Mouse (Mus musculus) layer of hippocampus, adult 11-12 months (tissue): ENCODE measurements around the gene Ppp1r35.

Experiments used
- DNase-seq: peaks from one replicate; pipeline ENCODE4 v3.0.0; 2022; ENCODE audit warnings: low spot score

The Ppp1r35 gene

DNA sequence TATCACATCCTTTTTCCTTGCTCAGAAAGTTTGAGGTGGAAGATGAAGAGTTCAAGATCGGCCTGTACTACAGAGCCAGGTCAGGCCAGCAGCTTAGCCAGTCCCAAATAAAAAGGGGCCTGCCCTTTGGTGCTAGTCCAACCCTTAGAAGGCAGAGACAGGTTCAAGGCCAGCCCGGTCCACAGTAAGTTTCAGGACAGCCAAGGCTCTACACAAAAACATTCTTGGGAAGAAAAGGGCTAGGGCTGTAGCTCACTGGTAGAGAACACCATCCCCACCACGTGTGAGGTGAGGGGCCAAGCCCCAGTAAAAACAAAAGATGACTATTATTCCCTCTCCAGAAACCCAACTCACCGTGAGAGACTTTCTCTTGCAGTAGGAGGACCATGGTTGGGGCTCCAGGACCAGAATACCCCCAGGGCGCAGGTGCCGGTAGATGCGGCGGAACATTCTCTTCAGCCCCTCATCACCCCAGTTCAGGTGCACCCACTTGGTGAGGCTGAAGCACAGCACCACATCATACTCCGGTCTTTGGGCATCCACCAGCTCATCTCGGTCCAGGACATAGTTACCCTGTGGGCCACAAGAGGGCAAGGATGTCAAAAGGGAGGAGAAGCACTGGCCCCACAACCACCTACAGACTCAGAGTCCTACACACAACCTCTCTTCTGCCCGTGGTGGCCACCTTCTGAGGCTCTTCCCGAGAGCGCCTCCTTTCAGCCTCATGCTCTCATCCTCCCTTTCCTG, 4.3 kb downstream of the Ppp1r35 start:
- DNase-seq = no peak

DNA sequence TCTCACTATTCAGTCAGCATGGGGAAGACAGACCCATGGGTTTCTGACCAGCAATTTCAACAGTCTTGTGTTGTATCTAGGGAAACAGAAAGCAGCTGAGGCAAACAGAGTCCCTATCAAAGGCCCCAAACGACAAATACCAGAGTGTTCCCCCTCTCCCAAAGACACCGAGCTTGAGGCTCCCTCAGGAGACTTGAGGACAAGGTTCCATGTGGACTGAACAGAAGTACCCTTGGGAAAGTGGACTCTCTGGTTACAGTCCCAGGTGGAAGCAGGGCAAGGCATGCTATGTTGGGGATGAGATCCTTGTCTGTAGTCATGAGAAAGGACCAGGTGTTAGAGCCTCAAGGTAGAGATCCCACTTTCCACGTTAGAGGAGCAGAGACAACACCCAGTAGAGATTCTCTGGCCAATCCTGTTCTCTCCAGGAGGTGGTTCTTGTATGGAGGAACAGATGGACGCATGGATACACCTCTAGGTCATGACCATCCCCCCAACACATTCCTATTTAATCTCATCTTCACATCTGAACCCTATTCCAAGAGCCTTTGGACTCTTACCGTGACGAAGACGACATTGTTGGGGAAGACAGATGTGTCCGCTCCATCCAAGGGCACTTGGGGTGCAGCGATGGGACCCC, 5.4 kb downstream of the Ppp1r35 start:
- no peak for DNase-seq

DNA sequence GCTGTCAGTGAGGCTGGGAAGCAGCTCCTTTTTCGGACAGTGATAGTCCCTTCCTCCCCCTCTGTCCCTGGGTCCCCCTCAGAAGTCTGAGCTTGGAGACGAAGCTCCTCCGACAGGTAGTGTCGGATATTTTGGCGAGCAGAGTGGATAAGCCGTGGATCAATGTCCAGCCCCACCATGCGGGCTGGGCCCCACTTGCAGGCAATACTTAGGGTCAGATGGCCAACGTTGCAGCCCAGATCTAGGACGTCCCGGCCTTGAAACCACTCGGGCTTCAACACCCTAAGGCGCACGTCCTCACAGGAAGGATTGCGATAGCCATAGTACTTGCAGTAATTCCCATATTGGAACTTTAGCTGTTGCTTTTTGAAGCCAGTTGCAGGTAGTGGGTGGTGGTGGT, 5.9 kb downstream of the Ppp1r35 start:
- DNase-seq = no peak

DNA sequence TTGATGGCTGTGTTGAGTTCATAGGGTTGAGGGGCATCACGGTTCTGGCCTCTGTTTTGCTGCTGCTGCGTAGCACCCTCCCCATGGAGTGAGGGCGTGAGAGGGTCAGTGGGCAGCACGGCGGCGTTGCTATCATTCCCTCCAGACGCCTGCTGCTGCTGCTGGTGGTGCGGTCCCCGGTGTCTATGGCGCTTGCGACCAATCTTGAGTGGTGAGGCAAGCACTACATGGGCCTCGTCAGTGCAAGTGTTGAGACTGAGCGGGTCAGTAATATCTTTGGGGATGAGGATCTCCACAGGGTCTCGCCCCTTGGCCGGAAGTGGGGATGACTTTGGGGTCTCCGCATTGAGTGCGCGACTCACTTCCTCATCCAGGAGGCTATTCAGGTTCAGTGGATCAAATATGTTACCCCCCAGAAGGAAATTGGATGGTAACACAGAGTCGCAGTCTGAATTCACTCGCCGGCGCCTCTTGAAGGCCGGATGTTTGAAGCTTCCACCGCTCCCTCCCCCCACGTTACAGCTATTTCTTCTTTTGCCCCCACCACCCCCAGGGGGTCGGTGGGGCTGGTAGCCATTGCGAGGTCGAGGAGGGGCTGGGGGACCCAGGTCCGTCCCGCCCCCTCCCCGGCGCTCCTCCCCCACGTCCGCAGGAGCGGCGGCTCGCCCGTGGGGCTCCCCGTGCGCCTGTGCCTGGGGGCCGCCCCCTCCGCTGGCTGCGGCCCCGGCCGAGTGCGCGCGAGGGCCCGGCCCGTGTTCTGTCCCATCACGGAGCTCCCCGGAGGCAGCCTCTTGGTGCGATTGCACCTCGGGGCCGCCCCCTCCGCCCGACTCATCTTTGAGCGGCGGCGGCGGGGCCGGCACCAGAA, 6.7 kb downstream of the Ppp1r35 start:
- peak; percentile 49 for DNase-seq

DNA sequence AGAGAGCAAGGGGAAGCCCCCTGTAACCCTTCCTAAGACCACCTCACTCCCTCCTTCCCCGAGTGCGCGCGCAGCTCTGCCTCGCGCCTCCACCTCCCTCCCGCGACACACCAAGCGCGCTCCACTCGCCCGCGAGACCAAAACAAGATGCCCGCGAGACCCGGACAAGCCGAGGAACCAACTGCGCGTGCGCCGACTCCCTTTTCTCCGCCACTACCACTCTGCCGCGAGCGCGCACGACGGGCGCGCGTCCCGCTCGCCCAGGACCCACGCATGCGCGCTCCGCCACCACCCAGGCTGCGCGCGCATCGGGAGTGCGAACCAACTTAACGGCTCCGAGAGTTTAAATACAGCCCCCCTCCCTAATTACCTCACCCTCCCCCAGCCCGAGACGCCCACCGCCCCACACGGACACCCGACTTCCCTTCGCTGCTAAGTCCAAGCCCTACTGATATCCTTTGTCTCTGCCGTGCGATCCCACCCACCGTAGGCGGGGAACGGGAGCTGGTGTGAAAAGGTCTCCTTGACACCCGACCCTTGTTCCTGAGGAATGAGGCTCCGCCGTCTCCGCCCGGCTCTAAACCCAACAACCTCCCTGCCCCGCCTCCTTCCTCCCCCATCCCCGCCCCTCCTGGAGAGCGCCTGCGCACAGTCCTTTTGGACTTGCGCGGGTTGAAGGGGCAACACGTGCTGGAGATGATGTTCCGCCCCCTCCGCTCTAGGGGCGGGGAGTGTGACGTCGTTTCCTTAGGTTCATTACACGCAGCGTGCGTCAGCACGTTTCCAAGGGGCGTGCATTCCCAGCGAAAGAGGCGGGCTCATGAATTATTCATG, 7.7 kb downstream of the Ppp1r35 start:
- DNase-seq = peak; percentile 100

DNA sequence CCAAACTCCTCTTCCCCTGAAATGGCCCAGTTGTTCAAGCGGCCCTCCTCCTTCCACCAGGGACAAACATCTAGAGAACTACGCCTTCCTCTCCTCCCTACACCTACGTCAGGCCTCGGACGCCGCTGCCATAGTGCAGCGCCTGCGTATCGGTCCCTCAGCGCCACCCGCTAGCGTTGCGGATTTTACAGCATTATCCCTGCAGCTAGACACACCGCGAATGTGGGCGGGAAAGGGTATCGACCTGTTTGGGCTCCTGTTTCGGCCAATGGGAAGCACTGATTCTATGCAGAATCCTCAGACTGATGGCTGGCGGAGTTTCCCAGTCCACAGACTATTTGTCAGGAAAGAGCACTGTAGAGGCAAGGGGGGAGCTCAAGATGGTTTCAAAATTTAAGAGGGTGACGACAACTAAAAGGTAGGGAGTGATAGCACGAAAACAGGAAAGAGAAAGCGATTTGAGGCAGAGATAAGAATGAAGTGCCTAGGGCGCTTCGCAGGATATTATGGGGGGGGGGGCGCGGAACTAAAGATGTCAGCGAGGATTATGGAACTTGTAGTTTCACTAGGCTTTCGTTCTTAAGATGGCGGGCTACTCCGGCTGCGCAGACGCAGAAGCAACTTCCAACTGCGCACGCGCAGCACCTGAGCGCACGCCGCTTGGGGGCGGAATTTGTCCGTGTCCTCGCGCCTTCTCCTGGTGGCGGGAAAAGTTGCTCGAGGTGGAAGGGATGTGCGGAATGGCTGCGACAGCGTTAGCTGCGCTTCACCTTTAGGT, 8.7 kb downstream of the Ppp1r35 start, which contains the start of the genes Mepce and Zcwpw1:
Gene Mepce, minus strand, starts transcription at position 505 of the 778 bp plus-strand sequence.
Gene Zcwpw1, plus strand, starts transcription at position 648 of the 778 bp plus-strand sequence.
- peak; percentile 95 for DNase-seq

DNA sequence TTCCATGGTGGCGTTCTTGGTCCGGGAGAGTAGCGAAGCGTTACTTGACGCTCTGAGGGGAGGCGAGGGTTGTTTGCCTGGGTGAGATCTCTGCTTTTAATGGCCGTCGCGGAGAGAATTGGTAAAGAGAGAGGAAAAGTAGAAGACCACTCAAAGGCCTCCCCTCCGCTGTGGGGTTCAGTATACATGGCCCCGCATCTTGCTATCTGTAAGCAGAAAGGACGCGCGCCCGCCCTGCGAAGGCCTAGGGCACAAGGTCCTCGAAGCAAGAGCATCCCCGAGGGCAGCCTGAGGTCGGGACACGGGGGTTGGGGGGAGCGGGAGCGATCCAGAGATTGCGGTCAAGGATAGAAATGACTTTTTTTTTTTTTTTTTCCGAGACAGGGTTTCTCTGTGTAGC, 9.5 kb downstream of the Ppp1r35 start:
- peak; percentile 60 for DNase-seq

DNA sequence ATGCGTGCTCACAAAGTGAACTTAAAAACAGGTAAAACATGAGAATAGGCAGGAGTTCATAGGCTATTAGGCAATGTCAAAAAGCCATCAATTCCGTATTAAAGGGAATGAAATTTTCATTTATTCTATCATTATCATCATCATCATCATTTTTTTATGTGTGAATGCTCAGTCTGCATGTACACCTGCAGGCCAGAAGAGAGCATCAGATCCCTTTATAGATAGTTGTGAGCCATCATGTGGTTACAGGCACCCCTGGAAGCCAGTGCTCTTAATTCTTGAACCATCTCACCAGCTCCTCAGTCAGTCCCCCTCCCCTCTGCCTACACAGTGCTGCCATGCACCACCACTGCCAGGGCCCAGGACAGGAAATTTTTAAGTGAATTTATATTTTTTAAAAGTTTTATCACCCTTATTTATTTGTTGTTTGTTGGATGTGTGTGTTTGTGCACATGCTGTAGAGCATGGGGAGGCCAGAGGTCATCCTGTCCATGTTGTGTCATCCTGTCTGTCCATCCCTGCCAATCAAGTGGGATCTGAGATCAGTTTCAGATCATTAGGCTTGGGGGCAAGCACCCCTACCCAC, 10.4 kb downstream of the Ppp1r35 start:
- no peak for DNase-seq

DNA sequence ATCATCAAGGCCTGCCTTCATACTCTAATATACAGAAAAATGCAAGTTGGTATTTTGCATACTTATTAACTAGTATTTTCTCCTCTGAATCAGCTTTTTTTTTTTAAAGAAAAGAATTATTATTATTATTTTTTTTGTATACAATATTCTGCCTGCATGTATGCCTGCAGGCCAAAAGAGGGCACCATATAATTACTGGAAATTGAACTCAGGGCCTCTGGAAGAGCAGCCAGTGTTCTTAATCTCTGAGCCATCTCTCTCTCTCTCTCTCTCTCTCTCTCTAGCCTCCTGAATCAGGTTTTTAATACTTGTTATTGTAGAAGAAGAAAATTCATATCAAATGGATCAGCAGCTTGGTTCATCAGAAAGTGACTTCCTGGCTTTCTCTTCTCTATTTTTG, 12.9 kb downstream of the Ppp1r35 start:
- DNase-seq = no peak

DNA sequence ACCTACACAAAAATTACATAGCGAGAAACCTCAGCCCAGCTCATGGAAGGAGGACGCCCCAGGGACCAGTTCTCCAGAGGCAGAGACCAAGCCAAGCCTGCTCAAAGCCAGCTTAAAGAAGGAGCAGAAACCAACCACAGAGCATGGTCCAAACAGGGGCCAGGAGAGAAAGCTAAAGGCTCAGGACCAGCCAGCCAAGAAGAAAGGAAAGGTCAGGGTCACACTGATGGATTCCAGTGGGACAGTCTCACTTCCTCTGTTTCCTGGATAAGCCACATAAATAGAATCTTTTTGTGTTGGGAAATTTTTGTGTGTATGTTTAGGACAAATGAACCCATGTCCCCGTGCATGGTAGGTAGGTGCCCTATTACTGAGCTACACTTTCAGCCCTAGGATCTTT, 18.0 kb downstream of the Ppp1r35 start:
- DNase-seq = no peak

DNA sequence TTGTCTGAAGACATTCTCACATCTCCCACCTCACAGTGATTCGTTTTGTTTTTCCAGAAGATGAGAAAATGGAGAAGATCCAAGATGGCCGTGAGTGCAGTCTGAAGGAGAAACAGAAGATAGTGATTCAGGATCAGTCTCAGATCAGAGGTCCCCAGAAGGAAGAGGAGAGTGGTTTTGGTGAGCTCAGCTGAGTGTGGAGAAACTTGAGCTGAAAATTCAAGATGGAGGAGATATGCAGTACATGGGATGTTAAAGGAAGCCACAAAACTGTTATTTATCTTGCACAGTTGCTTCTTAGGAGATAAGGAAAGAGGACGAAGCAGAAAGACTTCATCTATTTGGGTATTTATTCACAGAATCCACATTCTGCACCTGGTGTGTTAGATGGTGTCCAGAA, 22.3 kb downstream of the Ppp1r35 start:
- no peak for DNase-seq

DNA sequence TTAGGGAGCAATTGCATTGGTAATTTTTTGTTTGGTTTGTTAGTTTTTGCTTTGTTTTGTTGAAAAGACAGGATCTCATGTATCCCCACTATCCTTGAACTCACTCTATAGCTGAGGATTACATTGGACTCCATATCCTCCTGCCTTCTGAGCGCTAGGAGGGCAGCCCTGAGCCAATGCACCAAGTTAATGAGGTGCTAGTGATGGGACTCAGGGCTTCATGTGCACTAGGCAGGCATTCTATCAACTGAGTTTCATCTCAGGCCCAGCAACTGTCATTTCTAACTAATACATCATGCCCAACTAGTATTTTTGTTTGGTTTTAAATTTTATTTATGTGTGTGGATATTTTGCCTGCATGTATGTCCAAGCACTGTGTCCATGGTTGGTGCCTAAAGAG, 27.5 kb downstream of the Ppp1r35 start:
- no peak for DNase-seq

DNA sequence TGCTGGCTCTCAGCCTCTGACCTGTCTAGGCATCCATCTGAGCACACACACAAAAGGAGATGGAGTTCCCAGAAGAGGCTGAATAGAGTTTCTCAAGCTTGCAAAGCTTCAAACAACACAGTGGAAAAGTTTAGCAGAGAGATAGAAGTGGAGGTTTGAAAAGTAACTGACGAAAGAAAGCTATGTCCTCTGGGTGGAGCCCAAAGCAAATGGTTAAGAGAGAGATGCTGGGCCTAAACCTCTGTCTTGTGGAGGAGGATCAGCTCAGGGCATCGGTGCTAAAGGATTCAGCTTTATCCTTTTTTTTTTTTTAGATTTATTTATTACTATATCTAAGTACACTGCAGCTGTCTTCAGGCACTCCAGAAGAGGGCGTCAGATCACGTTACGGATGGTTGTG, 29.7 kb downstream of the Ppp1r35 start:
- no peak for DNase-seq

DNA sequence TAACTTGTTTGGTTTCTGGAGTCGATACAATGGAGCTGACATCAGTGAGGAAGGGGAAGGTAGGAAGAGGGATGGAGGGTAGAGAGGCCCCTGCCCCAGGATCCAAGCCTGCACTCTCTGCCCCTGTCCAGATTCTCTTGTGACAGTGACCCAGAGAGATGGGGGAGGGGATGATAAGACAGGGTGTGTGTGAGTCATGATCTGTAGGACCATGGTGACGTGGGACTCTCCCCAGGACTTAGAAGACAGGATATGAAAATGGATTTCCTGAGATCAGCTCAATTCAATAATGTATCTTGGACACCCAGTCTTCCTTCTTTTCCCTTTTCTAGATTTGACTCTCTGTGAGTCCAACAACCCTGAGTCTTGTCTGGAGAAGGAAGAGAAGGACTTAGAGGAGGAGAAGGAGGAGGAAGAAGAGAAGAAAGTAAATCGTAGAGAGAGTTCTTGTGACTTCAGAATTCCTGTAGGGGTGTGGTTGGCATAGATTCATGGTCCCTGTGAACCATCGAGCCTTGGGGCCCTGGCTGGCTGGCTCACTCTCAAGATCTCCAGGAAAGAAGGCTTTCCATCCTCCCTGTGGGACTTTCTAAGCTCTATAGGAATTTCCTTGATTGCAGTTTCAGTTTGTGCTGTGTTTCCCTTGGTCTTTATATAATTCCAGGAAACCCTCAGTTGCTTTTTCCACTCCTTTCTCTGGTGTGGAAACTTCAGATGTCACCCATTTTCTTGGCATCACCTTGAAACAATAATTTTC, 39.0 kb downstream of the Ppp1r35 start:
- no peak for DNase-seq

DNA sequence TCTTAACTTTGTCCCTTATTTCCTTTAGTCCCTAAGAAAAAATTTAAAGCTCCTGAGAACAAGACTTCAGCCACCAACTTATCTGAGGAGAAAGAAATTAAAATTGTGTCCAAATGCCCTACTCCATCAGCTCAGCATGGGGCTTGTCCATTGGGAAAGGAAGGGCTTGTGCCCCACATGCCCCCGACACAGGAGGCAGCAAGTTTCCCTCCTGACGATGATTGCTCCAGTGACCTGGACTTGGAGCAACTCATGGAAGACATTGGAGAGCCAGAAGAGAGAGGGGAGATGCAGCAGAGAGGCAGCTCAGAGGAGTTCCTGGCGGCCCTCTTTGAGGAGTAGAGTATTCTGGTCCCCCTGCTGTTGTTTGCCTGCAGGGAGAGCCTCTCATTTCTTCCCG, 43.5 kb downstream of the Ppp1r35 start:
- no peak for DNase-seq

DNA sequence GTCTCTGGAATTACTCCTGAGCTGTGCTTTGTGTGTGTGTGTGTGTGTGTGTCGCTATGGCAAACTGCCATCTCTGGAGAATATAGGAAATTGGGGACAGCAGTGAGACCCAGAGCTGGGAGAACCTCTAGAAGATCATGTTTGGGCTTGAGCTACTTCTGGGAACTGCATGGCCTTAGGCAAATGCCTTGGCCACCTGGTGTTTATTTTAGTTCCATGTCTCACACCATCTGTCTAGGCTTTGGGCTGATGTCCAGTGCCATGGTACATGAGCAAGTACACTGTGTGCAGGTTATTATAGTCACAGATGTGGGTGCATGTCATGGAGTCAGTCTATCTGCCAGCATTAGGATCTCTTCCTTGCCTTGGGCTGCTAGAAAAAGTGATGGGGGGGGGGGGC, 44.0 kb downstream of the Ppp1r35 start:
- DNase-seq = no peak

DNA sequence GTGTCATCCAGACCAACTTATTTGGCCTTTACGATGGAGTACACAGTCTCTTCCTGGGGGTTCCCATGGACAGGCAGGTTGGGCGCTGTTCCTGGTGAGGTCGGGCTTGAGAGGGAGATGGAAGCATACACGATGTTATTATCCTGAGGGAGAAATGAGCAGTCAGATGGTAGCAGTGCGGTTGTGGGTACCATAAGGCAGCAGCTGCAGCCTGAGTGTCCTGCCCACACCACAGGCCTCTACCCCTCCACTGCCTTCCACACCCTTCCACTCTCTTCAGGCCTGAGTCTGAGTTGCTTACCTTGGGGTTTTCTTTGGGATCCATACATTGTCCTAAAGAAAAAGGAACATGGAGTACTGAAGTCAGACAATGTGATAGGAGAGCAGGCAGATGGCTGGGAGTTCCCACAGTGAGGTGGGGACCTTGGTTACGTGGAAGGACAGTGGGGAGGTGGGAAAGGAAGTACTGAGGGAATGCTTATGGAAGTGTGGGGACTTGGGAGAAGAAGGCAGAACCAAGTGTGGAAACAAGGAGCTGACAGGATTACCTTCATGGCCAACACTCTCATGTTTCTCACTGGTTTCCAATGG, 44.9 kb downstream of the Ppp1r35 start:
- no peak for DNase-seq

DNA sequence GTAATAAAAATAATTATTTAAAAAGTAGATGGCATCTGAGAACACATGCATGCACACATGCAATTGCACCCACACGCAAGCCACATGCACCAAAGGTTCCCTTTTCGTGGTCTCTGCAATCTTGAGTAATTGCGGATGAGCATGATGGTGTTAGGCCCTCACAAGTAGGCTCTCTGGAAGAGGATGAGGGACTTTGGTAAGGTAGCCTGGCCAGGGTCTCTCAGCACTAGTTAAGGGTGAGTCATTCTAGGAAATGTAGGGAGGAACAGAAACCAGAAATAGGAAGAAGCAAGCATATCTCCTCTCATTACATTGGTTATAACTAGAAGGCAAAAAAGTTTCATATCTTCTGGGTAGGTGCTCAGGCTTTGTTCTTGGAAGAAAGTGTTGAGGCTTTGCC, 46.4 kb downstream of the Ppp1r35 start:
- no peak for DNase-seq

DNA sequence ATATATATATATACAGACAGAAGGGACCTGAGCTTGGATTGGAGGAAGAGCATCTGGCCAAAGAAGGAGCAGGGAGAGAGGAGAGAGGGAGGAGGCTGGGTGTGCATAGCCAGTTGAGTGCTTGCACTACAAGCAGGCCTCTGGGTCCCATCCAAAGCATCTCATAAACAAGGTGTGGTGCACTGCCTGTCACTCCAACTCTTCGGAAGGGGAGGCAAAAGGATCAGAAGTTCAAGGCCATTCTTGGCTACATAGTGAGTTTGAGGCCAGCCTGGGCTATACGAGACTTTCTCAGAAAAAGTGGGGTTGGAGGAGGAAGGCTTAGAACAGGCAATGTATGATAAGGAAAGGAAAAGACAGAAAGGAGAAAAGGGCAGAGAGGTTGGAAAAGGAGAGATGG, 47.3 kb downstream of the Ppp1r35 start:
- no peak for DNase-seq

DNA sequence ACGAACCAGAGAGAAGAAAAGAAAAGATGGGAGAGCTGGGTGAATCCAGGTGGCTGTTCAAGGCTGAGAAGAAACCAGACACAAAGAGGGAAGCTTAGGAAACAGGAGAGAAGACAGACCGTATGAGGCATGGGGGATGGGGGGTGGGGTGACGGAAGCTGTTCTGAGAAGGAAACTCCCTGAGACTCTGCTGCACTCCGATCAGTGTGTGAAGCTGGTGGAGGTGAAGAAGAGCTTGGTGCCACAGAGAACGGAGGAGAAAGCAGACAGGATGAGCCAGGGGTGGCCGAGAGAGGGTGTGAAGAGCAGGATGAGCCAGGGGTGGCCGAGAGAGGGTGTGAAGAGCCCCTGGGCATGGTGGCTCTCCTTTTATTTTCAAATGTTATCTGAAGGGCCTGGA, 47.8 kb downstream of the Ppp1r35 start:
- DNase-seq = no peak
